Comparison of ENCODE assay signal across 7 mouse cellular contexts in genomic region chr7:141131024-141131820, GRCm38 (mm10). TPM values are rescaled to one million over a fixed set of nuclear protein-coding genes. Genes with fewer than 3 reads are reported as not detected.
DNase-seq lines count a peak whose midpoint lies in the region; ATAC-seq lines count a peak whose summit lies in the region.

No protein-coding gene starts in this region.

- intact Hi-C loops in left cerebral cortex, postnatal 25 days (cut with DNase I), result loop anchor here (2.0 kb wide), 1 partner anchor 42 kb away; the partner anchor contains the start of gene Rnh1

- H3K4me2 ChIP-seq in intestine, embryonic 15.5 days (replicated peaks), result peak overlapping the region; percentile 84

- H3K9me3 ChIP-seq in intestine, embryonic 15.5 days, result no peaks in the 10 kb centered on the region
- no peaks in the 10 kb centered on the region for H3K9me3 ChIP-seq in midbrain, embryonic 10.5 days (replicated peaks)

- H3K27ac ChIP-seq in intestine, embryonic 15.5 days, result peak overlapping the region; percentile 62; the same call in 1 of the 2 replicates
- peak overlapping the region; percentile 94 for H3K27ac ChIP-seq in midbrain, embryonic 10.5 days (replicated peaks)

- peaks cover 15% of the 10 kb centered on the region for H3K4me1 ChIP-seq in intestine, embryonic 15.5 days (replicated peaks)
- H3K4me1 ChIP-seq in midbrain, embryonic 10.5 days, result peaks cover 27% of the 10 kb centered on the region

- peak overlapping the region; percentile 99 for H3K4me3 ChIP-seq in intestine, embryonic 15.5 days (replicated peaks)
- H3K4me3 ChIP-seq in midbrain, embryonic 10.5 days, result peak overlapping the region; percentile 83

- H3K36me3 ChIP-seq in intestine, embryonic 15.5 days, result peaks cover 8% of the 10 kb centered on the region
- peaks cover 26% of the 10 kb centered on the region for H3K36me3 ChIP-seq in midbrain, embryonic 10.5 days

- peak; percentile 100 for ATAC-seq in intestine, embryonic 15.5 days

- DNase-seq in adrenal gland, adult (ENCODE audit: inconsistent age in 2 of 2, low spot score in 1 of 2), result peak; percentile 92 to 96
- DNase-seq in embryo, embryonic 10.5 days (ENCODE audit: low spot score), result peak; percentile 97
- DNase-seq in gastrocnemius, postnatal 25 days, result peak; percentile 83
- DNase-seq in left cerebral cortex, postnatal 25 days (ENCODE audit: low spot score in 2 of 2), result peak; percentile 94
- peak; percentile 96 for DNase-seq in midbrain, embryonic 10.5 days (ENCODE audit: low spot score)
- peak; percentile 85 for DNase-seq in right cerebral cortex, postnatal 4 days

- under 1% methylated on average over 59 of the region's 59 CpGs for WGBS in intestine, embryonic 15.5 days
- under 1% methylated on average over 59 of the region's 59 CpGs for whole genome bisulfite sequencing in midbrain, embryonic 10.5 days

- H3K9ac ChIP-seq in intestine, embryonic 15.5 days, result peak overlapping the region; percentile 96

- no peaks in the 10 kb centered on the region for H3K27me3 ChIP-seq in intestine, embryonic 15.5 days (replicated peaks)
- H3K27me3 ChIP-seq in midbrain, embryonic 10.5 days (ENCODE audit: low read depth, poor library complexity, severe bottlenecking), result no peaks in the 10 kb centered on the region

RNA-seq across cellular contexts. Expression of gene Ptdss2, which starts 9.0 kb away (rescaled TPM):
- total RNA-seq in gastrocnemius, postnatal 25 days (2021), result 10 to 100 TPM; 18.7 to 25.6 TPM
- 58.0 and 59.7 TPM in 2 replicates for polyA plus RNA-seq in intestine, embryonic 15.5 days (2015; fragmentation: Nextera tagmentation; extraction: Ambion mirVana)
- 10 to 100 TPM; 47.3 to 53.6 TPM for total RNA-seq in left cerebral cortex, postnatal 25 days (2021)
- 86.5 and 94.7 TPM in 2 replicates for polyA plus RNA-seq in midbrain, embryonic 10.5 days (2016; fragmentation: Nextera tagmentation; extraction: Ambion mirVana)

RNA-seq across cellular contexts. Expression of gene Ano9, which starts 13.6 kb away (rescaled TPM):
- not detected for total RNA-seq in gastrocnemius, postnatal 25 days (2021)
- polyA plus RNA-seq in intestine, embryonic 15.5 days (2015; fragmentation: Nextera tagmentation; extraction: Ambion mirVana), result 29.5 and 35.3 TPM in 2 replicates
- total RNA-seq in left cerebral cortex, postnatal 25 days (2021), result not detected
- polyA plus RNA-seq in midbrain, embryonic 10.5 days (2016; fragmentation: Nextera tagmentation; extraction: Ambion mirVana), result 0.07 and 0.16 TPM in 2 replicates

RNA-seq across cellular contexts. Expression of gene Sigirr, which starts 30.9 kb away (rescaled TPM):
- 1 to 10 TPM; 1.4 to 2.4 TPM for total RNA-seq in gastrocnemius, postnatal 25 days (2021)
- polyA plus RNA-seq in intestine, embryonic 15.5 days (2015; fragmentation: Nextera tagmentation; extraction: Ambion mirVana), result 17.8 and 20.5 TPM in 2 replicates
- total RNA-seq in left cerebral cortex, postnatal 25 days (2021), result 1 to 10 TPM; 2.9 to 3.2 TPM
- polyA plus RNA-seq in midbrain, embryonic 10.5 days (2016; fragmentation: Nextera tagmentation; extraction: Ambion mirVana), result 2.3 and 2.5 TPM in 2 replicates

RNA-seq across cellular contexts. Expression of gene Rnh1, which starts 41.4 kb away (rescaled TPM):
- total RNA-seq in gastrocnemius, postnatal 25 days (2021), result 10 to 100 TPM; 38.8 to 51.5 TPM
- 123 and 155 TPM in 2 replicates for polyA plus RNA-seq in intestine, embryonic 15.5 days (2015; fragmentation: Nextera tagmentation; extraction: Ambion mirVana)
- total RNA-seq in left cerebral cortex, postnatal 25 days (2021), result 10 to 100 TPM; 30.5 to 32.9 TPM
- 64.5 and 66.6 TPM in 2 replicates for polyA plus RNA-seq in midbrain, embryonic 10.5 days (2016; fragmentation: Nextera tagmentation; extraction: Ambion mirVana)

RNA-seq across cellular contexts. Expression of gene Pkp3, which starts 53.2 kb away (rescaled TPM):
- under 1 TPM in 1 of 2 experiments, not detected in 1; 0.29 TPM for total RNA-seq in gastrocnemius, postnatal 25 days (2021)
- 24.6 and 26.1 TPM in 2 replicates for polyA plus RNA-seq in intestine, embryonic 15.5 days (2015; fragmentation: Nextera tagmentation; extraction: Ambion mirVana)
- total RNA-seq in left cerebral cortex, postnatal 25 days (2021), result under 1 TPM in 1 of 2 experiments, not detected in 1; 0.21 TPM
- polyA plus RNA-seq in midbrain, embryonic 10.5 days (2016; fragmentation: Nextera tagmentation; extraction: Ambion mirVana), result 1.8 and 2.0 TPM in 2 replicates

Comparison
In these comparisons a context has a peak if more than half of its experiments do, and no peak if none do; other contexts are left out.
1. Peak in every context shown above with its lines: DNase-seq, ATAC-seq, H3K4me3 ChIP-seq and H3K27ac ChIP-seq.